Mouse (Mus musculus) embryonic fibroblast, embryonic 13.5 days (primary cell): ENCODE measurements at regions not wholly inside any gene's neighbourhood (a gene's known extent, or its start where the extent isn't known, plus 50 kb on each side); places are given as distances from the start of the nearest gene placed in this dataset.

ENCODE experiments used
- H3K27ac ChIP-seq: 2 replicates; pipeline ENCODE4 v1.5.1; 2012; ENCODE audit warnings: low read length, control low read depth, inconsistent platforms; ENCODE audit not compliant: insufficient read depth
- H3K4me1 ChIP-seq: 2 replicates; pipeline ENCODE4 v1.6.1; 2011; ENCODE audit warnings: low read length; ENCODE audit not compliant: control insufficient read depth, insufficient read depth
- H3K4me3 ChIP-seq: 2 replicates; pipeline ENCODE4 v1.5.1; 2011; ENCODE audit warnings: mild to moderate bottlenecking, control low read depth, low read length; ENCODE audit not compliant: insufficient read depth
- CTCF ChIP-seq: IDR thresholded peaks from 2 replicates; pipeline ENCODE4 v1.5.1; 2011; ENCODE audit warnings: mild to moderate bottlenecking, control low read depth, low read length, moderate library complexity, borderline replicate concordance; ENCODE audit not compliant: insufficient read depth
- POLR2A ChIP-seq: IDR thresholded peaks from 2 replicates; pipeline ENCODE4 v1.6.1; 2011; ENCODE audit warnings: low read depth, mild to moderate bottlenecking, control low read depth, low read length, moderate library complexity

DNA sequence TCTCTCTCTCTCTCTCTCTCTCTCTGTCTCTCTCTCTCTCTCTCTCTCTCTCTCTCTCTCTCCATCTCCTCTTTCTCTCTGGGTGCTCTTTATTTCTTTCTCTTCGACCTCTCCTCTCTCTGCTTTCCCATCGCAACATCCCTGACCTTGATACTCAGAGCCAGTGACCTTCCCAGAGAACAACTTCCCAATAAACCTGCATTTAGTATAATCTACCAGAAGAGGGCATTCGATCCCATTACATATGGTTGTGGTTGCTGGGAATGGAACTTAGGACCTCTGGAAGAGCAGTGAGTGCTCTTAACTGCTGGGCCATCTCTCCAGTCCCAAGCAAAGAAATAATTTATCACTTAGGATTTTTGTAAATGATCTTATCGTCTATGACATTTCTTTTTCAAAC lies 127.2 kb upstream of the Slc4a7 start:
- Histone ChIP-seq H3K4me3 (no peak overlapping the region), H3K4me1 (no peaks in the 10 kb centered on the region), H3K27ac (no peak overlapping the region)
- TF ChIP-seq CTCF: no peak
- no peak for TF ChIP-seq POLR2A

DNA sequence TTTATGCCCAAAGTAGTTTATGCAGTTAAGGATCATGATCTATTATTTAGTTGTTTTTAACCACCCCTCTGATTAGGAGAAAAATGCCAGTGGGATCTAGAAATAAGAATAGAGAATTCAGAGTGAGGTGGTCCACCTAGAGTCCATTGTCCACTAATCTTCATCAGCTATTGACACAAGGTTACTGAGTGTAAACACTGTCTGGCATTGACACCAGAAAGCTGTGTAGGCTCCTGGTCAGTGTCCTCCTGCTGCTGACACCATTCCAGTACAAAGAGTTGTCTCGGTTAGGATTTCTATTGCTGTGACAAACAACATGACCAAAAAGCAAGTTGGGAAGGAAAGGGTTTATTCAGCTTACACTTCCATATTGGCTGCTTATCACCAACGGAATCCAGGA lies 110.1 kb upstream of the Slc4a7 start:
- TF ChIP-seq POLR2A (no peak), CTCF (no peak)
- H3K4me1 ChIP-seq: no peaks in the 10 kb centered on the region
- no peak overlapping the region for H3K4me3 ChIP-seq
- H3K27ac ChIP-seq: no peak overlapping the region

DNA sequence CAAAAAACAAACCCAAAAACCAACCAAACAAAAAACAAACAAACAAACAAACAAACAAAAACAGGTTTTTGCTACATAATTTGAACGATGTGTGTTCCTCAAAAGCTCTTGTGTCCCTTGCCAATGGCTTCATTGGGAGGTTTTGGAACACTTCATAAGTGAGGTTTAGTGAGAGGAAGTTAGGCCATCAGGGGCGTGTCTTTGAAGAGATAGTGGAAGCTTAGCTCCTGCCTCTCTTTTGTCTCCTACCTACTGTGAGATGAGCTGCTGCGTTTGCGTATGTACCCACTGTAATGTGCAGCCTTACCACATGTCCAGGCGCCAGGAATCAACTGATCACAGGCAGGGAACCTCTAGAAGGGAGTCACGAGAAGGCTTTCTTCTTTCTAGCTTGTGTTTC lies 107.3 kb upstream of the Slc4a7 start:
- no peaks in the 10 kb centered on the region for H3K4me1 ChIP-seq
- TF ChIP-seq POLR2A (no peak), CTCF (no peak)
- no peak overlapping the region for H3K27ac ChIP-seq
- no peak overlapping the region for H3K4me3 ChIP-seq

DNA sequence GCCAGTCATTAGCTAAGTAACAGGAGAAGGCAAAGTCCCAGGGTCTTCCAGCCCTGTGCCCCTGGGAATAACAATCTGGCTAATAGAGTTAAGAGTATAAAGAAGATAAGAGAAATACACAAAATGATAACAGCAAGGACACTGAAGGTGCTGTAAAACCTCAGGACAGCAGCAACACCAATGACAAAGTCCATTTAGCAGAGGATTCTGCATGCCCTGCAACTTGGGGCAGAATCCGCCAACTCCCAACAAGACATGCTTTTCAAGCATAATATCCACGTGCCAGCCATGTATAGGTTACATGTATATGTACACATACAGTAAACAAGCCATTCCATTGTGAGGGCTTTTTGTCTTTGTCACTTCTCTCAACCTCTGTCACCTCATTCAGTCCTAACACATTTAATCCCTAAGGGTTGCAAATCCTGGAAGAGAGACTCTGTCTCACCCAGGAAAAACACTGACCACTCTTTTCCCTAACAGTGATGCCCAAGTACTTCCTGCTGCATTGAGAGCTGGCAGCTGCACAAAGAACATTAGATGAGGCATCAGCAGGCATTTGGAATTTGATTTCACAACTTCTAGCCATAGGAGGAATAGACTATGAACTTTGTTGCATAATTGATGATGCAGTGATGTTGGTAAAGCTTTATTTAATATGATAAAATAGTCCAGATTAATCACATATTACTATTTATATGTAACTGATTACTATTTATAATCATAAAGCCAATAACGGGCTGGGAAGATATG lies 105.8 kb upstream of the Slc4a7 start:
- no peak for TF ChIP-seq POLR2A
- TF ChIP-seq CTCF: no peak
- Histone ChIP-seq H3K4me3 (no peak overlapping the region), H3K4me1 (no peaks in the 10 kb centered on the region), H3K27ac (no peak overlapping the region)

DNA sequence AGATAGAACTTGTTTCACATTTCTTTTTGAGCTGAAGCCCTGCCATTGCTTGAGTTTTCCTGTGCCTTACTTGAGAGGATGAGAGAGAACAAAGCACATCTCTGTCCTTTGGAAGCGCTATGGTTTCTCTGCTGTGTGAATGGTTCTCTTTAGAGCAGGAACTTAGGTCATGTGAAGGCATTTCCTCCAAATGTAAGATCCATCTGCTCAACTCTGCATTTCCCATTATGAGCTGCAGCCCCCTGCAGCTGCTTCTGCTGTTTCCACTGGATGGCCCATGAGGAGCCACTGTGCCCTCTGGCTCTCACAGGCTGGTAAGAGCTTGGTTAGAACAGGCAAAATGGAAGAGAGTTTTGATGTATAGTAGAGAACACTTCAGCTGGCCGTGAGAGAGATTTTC lies 102.5 kb upstream of the Slc4a7 start:
- TF ChIP-seq POLR2A: no peak
- TF ChIP-seq CTCF: no peak
- Histone ChIP-seq H3K4me1 (peaks cover 3% of the 10 kb centered on the region), H3K27ac (no peak overlapping the region), H3K4me3 (no peak overlapping the region)

DNA sequence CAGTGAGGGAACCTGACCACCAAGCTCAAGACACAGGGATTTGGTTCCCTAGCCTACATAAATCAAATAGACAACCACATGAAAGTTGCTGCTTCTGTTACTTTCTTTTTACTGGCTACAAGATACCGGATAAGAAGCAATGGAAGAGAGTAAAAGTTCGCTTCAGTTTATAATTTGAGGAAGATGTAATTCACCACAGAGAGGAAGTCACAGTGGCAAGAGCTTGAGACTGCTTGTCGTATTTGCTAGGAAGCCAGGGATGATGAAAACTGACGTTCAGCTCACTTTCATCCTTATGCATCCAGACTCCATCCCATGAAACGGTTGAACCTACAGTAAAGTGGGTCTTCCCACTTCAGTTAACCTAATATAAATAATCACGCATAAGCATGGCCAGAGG lies 102.1 kb upstream of the Slc4a7 start:
- Histone ChIP-seq H3K4me3 (no peak overlapping the region), H3K27ac (no peak overlapping the region), H3K4me1 (peaks cover 5% of the 10 kb centered on the region)
- TF ChIP-seq POLR2A (no peak), CTCF (no peak)

DNA sequence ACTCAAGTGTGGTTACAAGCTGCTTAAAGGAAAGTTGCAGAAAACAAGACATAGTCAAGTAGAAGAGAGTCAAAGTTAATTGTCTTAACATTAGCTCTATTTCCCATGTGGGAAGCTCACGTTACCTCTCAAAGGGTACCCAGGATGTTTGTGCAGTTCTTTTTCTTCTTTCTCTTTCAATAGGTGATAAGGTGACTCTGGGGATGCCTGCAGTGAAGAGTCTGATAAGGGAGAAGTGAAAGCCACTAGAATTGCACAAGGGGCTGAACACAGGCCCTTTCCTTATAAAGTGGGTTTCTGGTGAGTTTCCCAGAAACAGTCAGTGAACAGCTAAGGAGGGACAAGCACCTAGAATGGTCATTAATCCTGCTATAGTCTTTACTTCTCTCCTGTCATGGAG lies 98.6 kb upstream of the Slc4a7 start:
- H3K27ac ChIP-seq: no peak overlapping the region
- TF ChIP-seq POLR2A: no peak
- no peak for TF ChIP-seq CTCF
- H3K4me3 ChIP-seq: no peak overlapping the region
- H3K4me1 ChIP-seq: peaks cover 5% of the 10 kb centered on the region

DNA sequence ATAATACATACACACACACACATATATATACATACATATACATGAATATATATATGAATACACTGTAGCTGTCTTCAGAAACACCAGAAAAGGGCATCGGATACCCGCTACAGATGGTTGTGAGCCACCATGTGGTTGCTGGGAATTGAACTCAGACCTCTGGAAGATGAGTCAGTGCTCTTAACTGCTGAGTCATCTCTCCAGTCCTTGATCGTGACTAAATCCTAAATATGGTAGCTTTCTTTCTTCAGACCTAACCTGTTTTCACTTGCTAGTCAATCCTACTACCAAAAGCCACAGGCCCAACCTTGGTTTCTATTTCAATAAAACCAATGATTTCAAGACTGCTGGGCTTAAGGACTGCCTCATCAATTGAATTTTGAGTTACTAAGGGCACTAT lies 95.0 kb upstream of the Slc4a7 start:
- H3K4me1 ChIP-seq: peaks cover 7% of the 10 kb centered on the region
- no peak overlapping the region for H3K4me3 ChIP-seq
- peak overlapping the region; percentile 57; the same call in 1 of the 2 replicates for H3K27ac ChIP-seq
- no peak for TF ChIP-seq CTCF
- no peak for TF ChIP-seq POLR2A

DNA sequence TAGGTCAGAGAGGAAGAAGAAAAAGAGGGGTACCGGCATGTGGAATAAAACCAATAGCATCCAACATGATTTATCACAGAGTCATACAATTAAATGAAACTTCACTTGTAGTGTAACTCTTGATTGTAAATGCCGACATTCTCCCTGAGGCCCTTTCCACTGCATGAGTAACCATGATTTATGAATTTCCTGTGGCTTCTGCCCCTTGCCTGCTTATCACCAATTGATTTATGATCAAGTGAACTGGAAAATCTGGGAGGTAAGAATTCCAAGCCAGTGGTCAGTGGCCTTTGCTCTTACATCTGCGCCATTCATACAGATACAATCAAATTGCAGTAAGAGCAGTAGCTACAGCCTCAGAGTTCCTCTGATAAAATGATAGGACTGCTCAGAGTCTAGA lies 89.8 kb upstream of the Slc4a7 start:
- TF ChIP-seq POLR2A (no peak), CTCF (no peak)
- Histone ChIP-seq H3K4me3 (no peak overlapping the region), H3K4me1 (peaks cover 3% of the 10 kb centered on the region; the same call in 1 of the 2 replicates), H3K27ac (no peak overlapping the region)

DNA sequence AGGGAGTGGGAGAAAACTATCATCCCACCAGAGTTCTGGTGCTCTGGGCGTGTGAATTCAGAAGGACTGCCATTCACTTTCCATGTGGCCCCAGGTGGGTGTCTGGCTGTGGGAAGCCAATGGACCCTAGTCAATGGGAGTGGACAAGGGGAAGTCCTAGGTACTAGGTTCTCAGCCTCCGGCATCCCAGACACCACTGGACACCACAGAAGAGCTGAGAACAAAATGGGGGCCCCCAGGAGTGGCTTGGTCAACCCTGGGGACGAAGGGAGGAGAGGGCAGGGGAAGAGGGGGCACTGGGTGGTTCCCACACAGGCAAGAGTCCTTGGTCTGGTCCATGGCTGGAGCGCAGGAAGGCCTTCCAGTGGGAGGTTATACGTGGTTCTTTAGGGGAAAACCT lies 81.8 kb upstream of the Slc4a7 start:
- no peak overlapping the region for H3K4me3 ChIP-seq
- no peak for TF ChIP-seq CTCF
- no peak for TF ChIP-seq POLR2A
- H3K27ac ChIP-seq: no peak overlapping the region
- H3K4me1 ChIP-seq: no peaks in the 10 kb centered on the region

DNA sequence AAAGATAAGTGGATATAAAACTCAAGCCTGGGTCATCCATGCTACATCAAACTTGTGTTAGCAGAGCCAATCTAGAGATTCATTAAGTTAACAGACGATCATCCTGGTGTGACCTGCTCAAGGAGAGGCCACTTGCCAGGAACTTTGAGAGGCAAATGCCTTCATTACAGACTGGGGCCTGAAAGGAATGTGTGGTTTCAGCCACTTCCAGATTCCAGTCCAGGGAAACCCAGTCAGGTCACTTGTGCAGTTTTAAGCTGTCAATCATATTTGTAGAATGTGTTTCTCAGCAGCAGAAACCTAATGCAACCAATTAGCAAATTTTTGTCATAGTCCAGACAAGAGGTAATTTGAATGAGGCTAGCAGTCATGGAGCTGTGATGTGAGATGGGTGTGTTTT lies 73.4 kb upstream of the Slc4a7 start:
- no peak for TF ChIP-seq POLR2A
- TF ChIP-seq CTCF: no peak
- Histone ChIP-seq H3K27ac (no peak overlapping the region; the same call in 1 of the 2 replicates), H3K4me3 (no peak overlapping the region), H3K4me1 (peaks cover 15% of the 10 kb centered on the region)
